Mouse (Mus musculus) heart, adult 9 months (tissue): ENCODE measurements around the gene Knop1.

Source experiments
- DNase-seq, 2 experiments: peaks; one replicate each; pipeline ENCODE4 v3.0.0; 2022; ENCODE audit warnings: low spot score in 2 of 2

Knop1 gene

GRCm38 (mm10) chr7:118848796-118849195 is 7.3 kb downstream of the Knop1 start:
- DNase-seq: no peak

- DNase-seq: peak in 1 of 2 experiments; percentile 30
Observed at GRCm38 (mm10) chr7:118846329-118846728, 9.7 kb downstream of the Knop1 start.

GRCm38 (mm10) chr7:118845141-118845540 is 10.9 kb downstream of the Knop1 start:
- DNase-seq: no peak

- DNase-seq: no peak
Observed at GRCm38 (mm10) chr7:118842938-118843337, 13.1 kb downstream of the Knop1 start.

- DNase-seq: peak in 1 of 2 experiments; percentile 32
Observed at GRCm38 (mm10) chr7:118841796-118842195, 14.3 kb downstream of the Knop1 start.

GRCm38 (mm10) chr7:118841030-118841745 is 14.9 kb downstream of the Knop1 start:
- no peak for DNase-seq

GRCm38 (mm10) chr7:118837901-118838300 is 18.2 kb downstream of the Knop1 start:
- DNase-seq: no peak

GRCm38 (mm10) chr7:118827975-118828416 is 28.1 kb downstream of the Knop1 start:
- no peak for DNase-seq

- DNase-seq: no peak
Observed at GRCm38 (mm10) chr7:118824451-118824850, 31.6 kb downstream of the Knop1 start.

- no peak for DNase-seq
Observed at GRCm38 (mm10) chr7:118821887-118822556, 34.0 kb downstream of the Knop1 start.

GRCm38 (mm10) chr7:118821356-118821755 is 34.7 kb downstream of the Knop1 start:
- peak; percentile 68 to 82 for DNase-seq

- DNase-seq: no peak
Observed at GRCm38 (mm10) chr7:118819666-118820065, 36.4 kb downstream of the Knop1 start.

GRCm38 (mm10) chr7:118817741-118818140 is 38.3 kb downstream of the Knop1 start:
- no peak for DNase-seq

- no peak for DNase-seq
Observed at GRCm38 (mm10) chr7:118816275-118816674, 39.8 kb downstream of the Knop1 start.

- no peak for DNase-seq
Observed at GRCm38 (mm10) chr7:118813592-118813991, 42.5 kb downstream of the Knop1 start.

- peak; percentile 51 to 52 for DNase-seq
Observed at GRCm38 (mm10) chr7:118811407-118812106, 44.5 kb downstream of the Knop1 start.

GRCm38 (mm10) chr7:118807899-118808298 is 48.2 kb downstream of the Knop1 start:
- DNase-seq: peak in 1 of 2 experiments; percentile 40

- peak; percentile 63 to 65 for DNase-seq
Observed at GRCm38 (mm10) chr7:118806631-118807411, 49.2 kb downstream of the Knop1 start.

- DNase-seq: no peak
Observed at GRCm38 (mm10) chr7:118803425-118803824, 52.6 kb downstream of the Knop1 start.

- DNase-seq: no peak
Observed at GRCm38 (mm10) chr7:118801791-118802190, 54.3 kb downstream of the Knop1 start.

GRCm38 (mm10) chr7:118800112-118800734 is 55.8 kb downstream of the Knop1 start:
- no peak for DNase-seq
